Mouse (Mus musculus): ENCODE results near the gene Ano6.

- TF ChIP-seq CTCF (IDR thresholded peaks at IDR 0.05) (no peak), POLR2A (IDR thresholded peaks at IDR 0.05; ENCODE audit: insufficient read depth, low read depth, low read length) (no peak), EP300 (IDR thresholded peaks at IDR 0.05; ENCODE audit: insufficient read depth, low read depth, low read length) (no peak)
These were observed 12.9 kb upstream of the Ano6 start for GRCm38 (mm10) chr15:95777743-95778142.
